Mouse (Mus musculus) megakaryocyte, embryonic 14.5 days (primary cell): ENCODE data around the gene Gcnt2.

Experiments
- FLI1 ChIP-seq: IDR thresholded peaks from 2 replicates; pipeline ENCODE4 v1.6.1; 2012; ENCODE audit warnings: low read length, inconsistent platforms, mixed read lengths
- GATA1 ChIP-seq: IDR thresholded peaks from 3 replicates; pipeline ENCODE4 v1.6.1; 2012; ENCODE audit warnings: mixed read lengths, low read length, inconsistent platforms, borderline replicate concordance

DNA sequence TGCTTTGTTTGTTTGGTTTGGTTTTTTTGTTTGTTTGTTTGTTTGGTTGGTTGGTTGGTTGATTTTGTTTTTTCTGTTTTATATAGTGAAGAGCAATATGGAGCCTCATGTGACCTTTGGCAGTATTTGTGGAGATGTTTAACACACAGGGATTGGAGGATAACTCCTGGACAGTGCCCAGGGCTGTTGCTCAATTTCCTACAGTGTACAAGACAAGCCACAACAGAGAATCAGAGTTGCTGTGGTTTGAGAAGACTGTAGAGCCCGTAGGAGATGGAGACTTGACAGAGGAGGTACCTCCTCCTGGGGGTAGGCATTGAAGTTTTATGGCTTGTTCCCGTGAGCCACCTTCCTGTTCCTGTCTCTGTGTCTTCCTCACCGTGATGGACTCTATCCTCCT lies 87.0 kb downstream of the Gcnt2 start:
- TF ChIP-seq GATA1 (no peak), FLI1 (no peak)
